Mouse (Mus musculus) activated CD4-positive, CD25-positive, alpha-beta regulatory T cell, adult 9 weeks (primary cell): ENCODE measurements around the gene 1700021F05Rik. TPM values are rescaled to one million over a fixed set of nuclear protein-coding genes. Genes with fewer than 3 reads are reported as not detected.

ENCODE experiments used
- polyA plus RNA-seq: library from polyadenylated mRNA; unstranded; fragments of 100-300 nt; shearing (Covaris generic); gene quantifications from one replicate; pipeline ENCODE4 v1.2.1, GENCODE M21; 2017

The 1700021F05Rik gene
- polyA plus RNA-seq, result 28.0 TPM

GRCm38 (mm10) chr10:43540442-43541152 lies at the start of gene 1700021F05Rik:
Gene 1700021F05Rik (minus strand): TSS chr10:43540994.

GRCm38 (mm10) chr10:43577997-43578331 lies 37.2 kb upstream of the 1700021F05Rik start, which contains the start of gene Cd24a:
Gene Cd24a (plus strand): TSS chr10:43578284.

GRCm38 (mm10) chr10:43523931-43524330 lies 16.9 kb downstream of the 1700021F05Rik start, which contains the start of gene Gm9803:
Gene Gm9803 (plus strand): TSS chr10:43524084.

GRCm38 (mm10) chr10:43478751-43479435 lies 61.9 kb downstream of the 1700021F05Rik start, which contains the start of gene Bend3:
Gene Bend3 (plus strand): TSS chr10:43478831.

Other genes with a start within 250 kb of the 1700021F05Rik start
- 1.7 TPM for gene Bend3, start 62.2 kb downstream of the 1700021F05Rik start, polyA plus RNA-seq
- 58.8 TPM for gene Gm9803, start 16.9 kb downstream of the 1700021F05Rik start, polyA plus RNA-seq
- 7.4 TPM for gene Cd24a, start 37.3 kb upstream of the 1700021F05Rik start, polyA plus RNA-seq